Mouse (Mus musculus) common myeloid progenitor, adult 5-6 weeks (primary cell): ENCODE measurements at regions not wholly inside any gene's neighbourhood (a gene's known extent, or its start where the extent isn't known, plus 50 kb on each side); places are given as distances from the start of the nearest gene placed in this dataset.
A peak's percentile ranks its signal among the peaks of the same experiment; 100 is the strongest.

Source experiments
- ATAC-seq: replicated peaks from 2 replicates; pipeline ENCODE4 v1.8.0; 2016; ENCODE audit warnings: low read depth, mild to moderate bottlenecking, moderate TSS enrichment, inconsistent platforms; ENCODE audit not compliant: poor library complexity, severe bottlenecking

GRCm38 (mm10) chr12:69456746-69457145, 84.5 kb upstream of the Gm9887 start:
- ATAC-seq, result no peak

DNA sequence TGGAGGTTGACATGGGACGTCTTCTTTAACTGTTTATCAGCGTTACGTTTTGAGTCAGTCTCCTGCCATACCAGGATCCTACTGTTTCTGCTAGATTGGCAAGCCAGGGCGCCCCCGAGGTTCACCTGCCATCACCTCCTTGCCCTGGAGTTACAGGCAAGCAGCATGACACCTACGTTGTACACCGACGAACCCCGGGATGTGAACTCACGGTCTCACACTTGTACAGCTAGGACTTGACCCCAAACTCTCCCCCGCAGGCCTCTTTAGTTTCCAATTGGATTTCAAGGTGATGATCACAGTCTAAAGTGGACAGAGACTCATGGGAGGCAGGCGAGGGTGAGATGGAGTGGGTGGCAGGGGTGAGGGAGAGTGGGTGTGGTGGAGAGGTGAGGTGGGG, 83.9 kb upstream of the Gm9887 start:
- ATAC-seq, result no peak

DNA sequence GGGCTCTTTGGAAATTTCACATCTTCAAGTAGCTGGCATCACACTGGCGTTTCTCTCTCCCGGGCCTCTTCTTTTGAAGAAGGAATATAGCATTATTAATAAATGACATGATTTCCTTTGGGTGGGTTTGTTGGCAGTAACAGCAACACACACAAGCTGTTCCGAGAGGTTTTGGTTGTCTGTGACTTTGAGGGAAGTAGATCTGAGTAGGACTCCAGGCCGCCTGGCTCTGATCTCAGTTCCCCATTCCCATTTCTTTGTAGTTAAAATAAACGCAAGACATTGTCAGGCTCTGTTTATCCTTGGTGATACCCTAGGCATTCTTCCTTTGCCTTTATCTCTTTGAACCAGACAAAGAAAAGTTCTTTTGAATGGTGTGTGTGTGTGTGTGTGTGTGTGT, 83.3 kb upstream of the Gm9887 start:
- peak; percentile 54; the same call in 1 of the 2 replicates for ATAC-seq

- ATAC-seq, result no peak
Observed at GRCm38 (mm10) chr12:69453544-69453943, 81.3 kb upstream of the Gm9887 start.

GRCm38 (mm10) chr12:69452986-69453385, 80.7 kb upstream of the Gm9887 start:
- no peak for ATAC-seq

- no peak for ATAC-seq
Observed at GRCm38 (mm10) chr12:69451110-69451509, 78.9 kb upstream of the Gm9887 start.

DNA sequence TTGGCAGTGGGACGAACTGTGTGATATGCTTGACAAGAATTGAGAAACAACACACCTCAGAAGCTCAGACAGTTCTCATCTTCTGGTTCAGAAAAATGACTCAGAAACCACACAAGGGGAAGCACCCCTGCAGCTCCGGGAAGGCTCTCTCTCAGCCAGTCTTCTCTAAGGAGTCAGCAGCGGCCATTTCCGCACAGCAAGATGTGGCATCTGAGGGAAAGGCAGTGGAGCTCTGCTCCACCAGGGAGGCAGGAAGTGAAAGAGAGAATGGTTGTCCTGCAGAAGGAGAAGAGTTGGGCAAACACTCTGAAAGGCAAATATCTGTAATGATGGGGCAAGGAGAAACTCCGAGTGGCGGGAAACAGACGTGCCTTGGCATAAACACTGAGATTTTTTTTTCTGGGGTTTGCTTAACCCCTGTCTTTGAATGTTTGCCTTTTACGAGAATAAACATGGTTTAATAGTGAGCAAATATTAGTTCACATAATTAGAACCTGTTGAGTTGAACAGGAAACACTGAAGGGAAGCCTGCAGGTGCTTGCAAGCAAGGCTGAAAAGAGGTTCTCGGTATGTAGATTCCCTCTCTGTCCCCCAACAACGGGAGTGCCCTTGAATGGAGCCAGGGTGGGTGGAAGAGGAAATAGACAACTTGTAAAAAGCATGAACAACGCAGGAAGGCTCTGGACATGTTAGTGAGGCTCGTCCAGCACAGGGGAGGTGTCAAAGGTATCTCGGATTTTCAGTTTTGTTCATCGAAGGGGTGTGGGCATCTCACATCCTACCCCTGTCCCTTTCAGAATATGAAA, 75.9 kb upstream of the Gm9887 start:
- ATAC-seq, result peak; percentile 89

GRCm38 (mm10) chr12:69447322-69447827, 75.1 kb upstream of the Gm9887 start:
- peak; percentile 65 for ATAC-seq

GRCm38 (mm10) chr12:69446468-69447321, 74.4 kb upstream of the Gm9887 start:
- peak; percentile 62 for ATAC-seq

GRCm38 (mm10) chr12:69446085-69446467, 73.8 kb upstream of the Gm9887 start:
- no peak for ATAC-seq

- ATAC-seq, result no peak
Observed at GRCm38 (mm10) chr12:69442321-69442720, 70.1 kb upstream of the Gm9887 start.

- no peak for ATAC-seq
Observed at GRCm38 (mm10) chr12:69441764-69442163, 69.5 kb upstream of the Gm9887 start.

DNA sequence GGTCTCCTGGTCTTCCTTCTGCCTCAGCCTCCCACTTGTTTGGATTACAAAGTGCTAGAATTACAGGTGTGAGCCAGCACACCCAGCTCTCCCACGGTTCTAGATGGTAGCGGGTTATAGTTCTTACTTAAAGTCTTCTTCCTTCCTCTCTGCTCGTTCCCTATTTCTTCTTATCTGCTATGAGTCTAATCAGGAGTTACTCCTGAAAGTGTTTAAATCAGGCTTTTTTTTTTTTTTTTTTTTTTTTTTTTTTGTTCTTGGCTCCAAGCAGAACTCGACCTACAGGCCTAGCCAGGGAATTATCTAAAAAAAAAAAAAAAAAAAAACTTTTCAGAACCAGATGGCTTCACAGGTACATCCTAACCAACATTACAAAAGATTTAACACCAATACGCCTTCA, 66.0 kb upstream of the Gm9887 start:
- no peak for ATAC-seq

DNA sequence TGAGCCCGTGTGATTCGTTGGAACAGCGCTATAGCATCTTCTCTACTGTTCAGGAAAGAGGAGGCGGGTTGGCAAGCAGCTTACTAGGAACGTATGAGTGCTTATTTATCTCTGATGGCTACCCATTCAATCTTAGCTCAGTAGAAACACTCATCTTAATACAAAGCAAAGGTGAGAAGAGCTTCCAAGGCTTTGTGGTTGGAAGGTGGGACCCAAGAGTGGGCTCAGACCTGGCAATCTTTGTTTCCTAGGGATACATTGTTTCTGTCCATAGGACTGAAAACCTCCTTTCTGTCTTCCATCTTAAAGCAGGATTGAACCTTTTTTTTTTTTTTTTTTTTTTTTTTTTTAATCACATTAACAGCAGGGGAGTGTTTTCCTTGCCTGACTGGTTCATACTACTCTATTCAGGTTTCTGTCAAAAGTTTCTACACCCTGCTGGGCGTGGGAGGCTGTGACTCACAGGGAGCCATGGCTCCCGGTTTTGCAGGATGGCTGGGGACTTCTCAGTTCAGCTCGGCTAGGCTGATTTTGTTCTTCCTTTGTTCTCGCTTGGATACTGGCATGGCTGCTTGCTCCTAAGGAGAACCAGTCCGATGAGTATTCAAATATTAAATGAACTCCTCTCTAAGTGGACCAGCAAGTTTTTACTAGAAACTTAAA, 64.7 kb upstream of the Gm9887 start:
- no peak for ATAC-seq

DNA sequence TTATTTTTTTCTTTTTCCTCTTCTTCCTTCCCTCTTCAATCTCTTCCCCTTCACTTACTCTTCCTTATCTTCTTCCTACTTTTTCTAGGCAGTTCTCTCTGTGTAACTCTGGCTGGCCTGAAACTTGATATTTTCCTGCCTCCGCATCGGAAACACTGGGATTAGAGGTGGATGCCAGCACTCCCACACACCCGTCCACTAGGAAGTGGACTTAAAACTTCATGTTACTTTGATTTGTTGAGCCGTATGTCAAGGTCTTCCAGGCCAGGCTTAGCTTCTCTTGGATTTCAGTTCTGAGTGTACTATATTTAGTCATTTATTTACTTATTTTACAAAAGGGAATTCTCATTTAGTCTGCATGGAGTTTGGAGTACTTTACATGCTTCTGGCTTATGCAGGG, 62.1 kb upstream of the Gm9887 start:
- no peak for ATAC-seq

DNA sequence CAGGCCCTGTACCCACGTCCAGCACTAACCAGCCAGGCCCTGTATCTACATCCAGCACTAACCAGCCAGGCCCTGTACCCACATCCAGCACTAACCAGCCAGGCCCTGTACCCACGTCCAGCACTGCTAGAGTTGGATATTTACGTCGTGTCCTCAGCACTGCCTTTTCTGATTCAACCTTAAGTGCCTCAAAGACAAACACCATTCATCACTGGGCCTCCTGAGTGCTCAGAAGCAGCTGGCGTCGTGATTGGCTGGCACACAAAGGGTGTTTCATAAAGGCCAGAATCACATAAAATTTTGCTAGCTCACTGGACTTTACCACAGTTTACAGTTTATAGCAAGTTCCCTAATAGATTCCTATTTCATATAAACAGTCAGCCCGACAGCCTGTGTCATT, 59.8 kb upstream of the Gm9887 start:
- no peak for ATAC-seq

GRCm38 (mm10) chr12:69428108-69428507, 55.9 kb upstream of the Gm9887 start:
- ATAC-seq, result no peak

DNA sequence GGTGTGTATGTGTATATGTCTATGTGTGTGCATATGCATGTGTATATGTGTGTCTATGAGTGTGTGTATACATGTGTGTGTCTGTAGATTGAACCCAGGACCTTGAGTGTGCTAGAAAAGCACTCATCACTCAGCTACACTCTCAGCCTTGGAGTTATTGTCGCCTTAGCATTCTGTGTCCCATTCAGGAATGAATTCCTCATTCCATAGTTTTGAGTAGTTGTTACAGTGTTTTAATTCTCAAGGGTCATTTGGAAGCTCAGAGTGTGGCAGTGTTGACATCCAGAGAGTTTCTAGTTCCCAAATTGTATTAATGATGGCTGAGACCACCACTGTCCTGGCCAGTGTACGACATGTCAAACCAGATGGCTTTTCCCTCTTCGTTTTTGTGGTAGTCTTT, 53.4 kb upstream of the Gm9887 start:
- ATAC-seq, result no peak

- ATAC-seq, result no peak
Observed at GRCm38 (mm10) chr12:69424971-69425370, 52.7 kb upstream of the Gm9887 start.
